7 mouse cellular contexts compared by ENCODE assay signal in genomic region chr7:80294062-80294763, GRCm38 (mm10). TPM values are rescaled to one million over a fixed set of nuclear protein-coding genes. Genes with fewer than 3 reads are reported as not detected.
A peak's percentile ranks its signal among the peaks of the same experiment; 100 is the strongest.
DNase-seq lines count a peak whose midpoint lies in the region; ATAC-seq lines count a peak whose summit lies in the region.

Prc1 (plus strand) TSS chr7:80294450.

- intact Hi-C loops in left cerebral cortex, postnatal 36 days (cut with DNase I), result no loop called here

- peak; percentile 99 for DNase-seq in adrenal gland, adult 8-10 months
- peak; percentile 100 for DNase-seq in embryo, embryonic 9.5 days (ENCODE audit: extremely low spot score)
- DNase-seq in gastrocnemius, postnatal 4 days (ENCODE audit: low spot score in 2 of 2), result peak; percentile 95 to 97
- DNase-seq in left cerebral cortex, postnatal 36 days (ENCODE audit: low spot score in 2 of 2), result peak; percentile 98 to 99
- DNase-seq in midbrain, embryonic 11.5 days (ENCODE audit: low spot score, missing footprints), result peak; percentile 100
- DNase-seq in skeletal muscle tissue, adult 2 months (ENCODE audit: low read depth, low spot score), result peak; percentile 99

- H3K4me1 ChIP-seq in intestine, embryonic 16.5 days (ENCODE audit: control insufficient read depth, insufficient read depth, low read length), result peaks cover 10% of the 10 kb centered on the region; the same call in 1 of the 2 replicates
- peaks cover 5% of the 10 kb centered on the region for H3K4me1 ChIP-seq in midbrain, embryonic 11.5 days (ENCODE audit: control insufficient read depth, insufficient read depth, low read length)

- H3K27me3 ChIP-seq in intestine, embryonic 16.5 days (replicated peaks; ENCODE audit: control insufficient read depth, insufficient read depth, low read length), result no peaks in the 10 kb centered on the region
- H3K27me3 ChIP-seq in midbrain, embryonic 11.5 days (ENCODE audit: control insufficient read depth, insufficient read depth, low read length), result no peaks in the 10 kb centered on the region

- 0% methylated on average over 52 of the region's 52 CpGs for WGBS in intestine, embryonic 16.5 days
- 0% methylated on average over 52 of the region's 52 CpGs for whole genome bisulfite sequencing in midbrain, embryonic 11.5 days

- H3K9me3 ChIP-seq in intestine, embryonic 16.5 days (ENCODE audit: control insufficient read depth, low read length), result no peaks in the 10 kb centered on the region
- H3K9me3 ChIP-seq in midbrain, embryonic 11.5 days (ENCODE audit: control insufficient read depth, low read length), result no peaks in the 10 kb centered on the region

- peak; percentile 99 for ATAC-seq in intestine, embryonic 16.5 days
- peak; percentile 99 for ATAC-seq in midbrain, embryonic 11.5 days (ENCODE audit: low FRiP score)

- H3K36me3 ChIP-seq in intestine, embryonic 16.5 days (ENCODE audit: control insufficient read depth, insufficient read depth, low read length), result no peaks in the 10 kb centered on the region; the same call in 1 of the 2 replicates
- H3K36me3 ChIP-seq in midbrain, embryonic 11.5 days (ENCODE audit: control insufficient read depth, insufficient read depth, low read length), result peaks cover 4% of the 10 kb centered on the region; the same call in 1 of the 2 replicates

- H3K27ac ChIP-seq in intestine, embryonic 16.5 days (ENCODE audit: low read length), result peak within 1 kb of the TSS; percentile 84
- H3K27ac ChIP-seq in midbrain, embryonic 11.5 days (ENCODE audit: low read depth, low read length), result peak within 1 kb of the TSS; percentile 71

- H3K4me3 ChIP-seq in intestine, embryonic 16.5 days (ENCODE audit: low read length), result peak within 1 kb of the TSS; percentile 97
- H3K4me3 ChIP-seq in midbrain, embryonic 11.5 days (ENCODE audit: low read depth, low read length), result peak within 1 kb of the TSS; percentile 83

- peak within 1 kb of the TSS; percentile 67 for H3K4me2 ChIP-seq in intestine, embryonic 16.5 days (ENCODE audit: low read depth, low read length)
- H3K4me2 ChIP-seq in midbrain, embryonic 11.5 days, result peak within 1 kb of the TSS; percentile 53

- peak within 1 kb of the TSS; percentile 88 for H3K9ac ChIP-seq in intestine, embryonic 16.5 days (ENCODE audit: low read depth, low read length)
- H3K9ac ChIP-seq in midbrain, embryonic 11.5 days (ENCODE audit: low read length), result peak within 1 kb of the TSS; percentile 84

RNA-seq across cellular contexts. Expression of gene Prc1, which starts in this region (rescaled TPM):
- total RNA-seq in adrenal gland, adult 8-10 months (2022), result 1 to 10 TPM; 2.7 to 8.1 (median 3.7) TPM
- 10 to 100 TPM; 40.0 to 41.4 TPM for total RNA-seq in gastrocnemius, postnatal 4 days (2021)
- 101 and 102 TPM in 2 replicates for polyA plus RNA-seq in intestine, embryonic 16.5 days (2015; fragmentation: Nextera tagmentation; extraction: Ambion mirVana)
- total RNA-seq in left cerebral cortex, postnatal 36 days (2021), result 1 to 10 TPM in 1 of 2 experiments, under 1 TPM in 1; 0.95 to 1.8 TPM
- polyA plus RNA-seq in midbrain, embryonic 11.5 days (2014; fragmentation: Nextera tagmentation; extraction: Ambion mirVana), result 231 and 232 TPM in 2 replicates

Comparison
In these comparisons a context has a peak if more than half of its experiments do, and no peak if none do; other contexts are left out.
1. Peak in every context shown above with its lines: DNase-seq, ATAC-seq, H3K4me3 ChIP-seq and H3K27ac ChIP-seq.
2. RNA of gene Prc1 (total RNA-seq): 40.0 to 41.4 TPM in gastrocnemius, postnatal 4 days; 2.7 to 8.1 TPM in adrenal gland, adult 8-10 months and 0.95 to 1.8 TPM in left cerebral cortex, postnatal 36 days; every median in the first group is over 4 times any median in the second.